Mouse (Mus musculus) heart, embryonic 16.5 days (tissue): Measurements from ENCODE around the gene Evx1. TPM values are rescaled to one million over a fixed set of nuclear protein-coding genes. Genes with fewer than 3 reads are reported as not detected.

ENCODE experiments used
- ATAC-seq: fragments of 200-750 bp; cut with Nextera tagmentation; replicated peaks from 2 replicates; pipeline ENCODE4 v1.8.0; 2017; ENCODE audit warnings: moderate number of reproducible peaks; ENCODE audit not compliant: insufficient read depth, low FRiP score; ENCODE audit errors: extremely low read depth
- H3K27ac ChIP-seq: fragments of 300-500 bp; sonication (generic); 2 replicates; pipeline ENCODE4 v1.5.1; 2014; ENCODE audit warnings: mild to moderate bottlenecking, low read length, control low read depth, moderate library complexity
- H3K27me3 ChIP-seq: fragments of 300-500 bp; sonication (generic); 2 replicates; pipeline ENCODE4 v1.6.1; 2014; ENCODE audit warnings: low read length, mixed read lengths; ENCODE audit not compliant: control insufficient read depth, insufficient read depth
- H3K36me3 ChIP-seq: fragments of 300-500 bp; sonication (generic); 2 replicates; pipeline ENCODE4 v1.6.1; 2014; ENCODE audit not compliant: control insufficient read depth, insufficient read depth
- H3K4me1 ChIP-seq: fragments of 300-500 bp; sonication (generic); 2 replicates; pipeline ENCODE4 v1.6.1; 2014; ENCODE audit warnings: low read length, mixed read lengths; ENCODE audit not compliant: control insufficient read depth, insufficient read depth
- H3K4me2 ChIP-seq: fragments of 300-500 bp; sonication (generic); 2 replicates; pipeline ENCODE4 v1.6.1; 2014; ENCODE audit warnings: low read depth, mild to moderate bottlenecking, control low read depth, low read length
- H3K4me3 ChIP-seq: fragments of 300-500 bp; sonication (generic); 2 replicates; pipeline ENCODE4 v1.5.1; 2014; ENCODE audit warnings: mild to moderate bottlenecking, control low read depth, low read length
- H3K9ac ChIP-seq: fragments of 300-500 bp; sonication (generic); 2 replicates; pipeline ENCODE4 v1.6.1; 2014; ENCODE audit warnings: low read length, control low read depth
- H3K9me3 ChIP-seq: fragments of 300-500 bp; sonication (generic); replicated peaks from 2 replicates; pipeline ENCODE4 v1.6.1; 2016; ENCODE audit warnings: low read length; ENCODE audit not compliant: control insufficient read depth
- WGBS: fragments of 180-500 bp; shearing (Covaris S2); extraction: QIAGEN DNeasy Blood & Tissue Kit; methylation state at CpG from one replicate; pipeline ENCODE4 v1.1.7; 2014; 5-methylcytosine and 5-hydroxymethylcytosine counted together
- polyA plus RNA-seq: library from polyadenylated mRNA; unstranded; fragments of >200 nt; fragmentation: Nextera tagmentation; extraction: Ambion mirVana; gene quantifications from 2 replicates; pipeline ENCODE4 v1.2.1, GENCODE M21; 2015

Evx1 gene
- polyA plus RNA-seq, 1 experiment from 2014 or later = not detected

DNA sequence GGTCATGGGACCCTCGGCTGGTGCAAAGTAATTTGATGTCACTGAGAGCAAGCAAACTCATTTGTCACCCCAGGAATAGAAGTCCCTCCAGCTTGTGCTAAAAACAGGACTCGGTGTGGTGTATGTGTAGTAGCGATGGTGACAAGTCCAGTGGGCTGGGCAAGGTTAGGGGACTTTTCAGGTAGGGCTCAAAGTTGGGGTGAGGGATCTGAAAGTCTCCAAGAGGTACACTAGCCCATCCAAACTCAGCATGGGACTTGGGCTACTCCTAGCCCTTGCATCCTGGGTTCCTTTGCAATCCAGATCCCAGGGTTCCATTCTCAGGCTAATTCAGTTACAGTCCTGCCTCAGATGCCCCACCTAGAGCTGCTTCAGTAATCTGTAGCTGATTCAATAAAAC lies 44.5 kb upstream of the Evx1 start:
- Histone ChIP-seq H3K36me3 (no peaks in the 10 kb centered on the region), H3K9me3 (no peaks in the 10 kb centered on the region), H3K4me1 (no peaks in the 10 kb centered on the region), H3K9ac (no peak overlapping the region), H3K27me3 (peaks cover 93% of the 10 kb centered on the region), H3K27ac (no peak overlapping the region), H3K4me3 (no peak overlapping the region), H3K4me2 (no peak overlapping the region)
- no peak for ATAC-seq
- 8% methylated on average over 3 of the region's 3 CpGs for WGBS

DNA sequence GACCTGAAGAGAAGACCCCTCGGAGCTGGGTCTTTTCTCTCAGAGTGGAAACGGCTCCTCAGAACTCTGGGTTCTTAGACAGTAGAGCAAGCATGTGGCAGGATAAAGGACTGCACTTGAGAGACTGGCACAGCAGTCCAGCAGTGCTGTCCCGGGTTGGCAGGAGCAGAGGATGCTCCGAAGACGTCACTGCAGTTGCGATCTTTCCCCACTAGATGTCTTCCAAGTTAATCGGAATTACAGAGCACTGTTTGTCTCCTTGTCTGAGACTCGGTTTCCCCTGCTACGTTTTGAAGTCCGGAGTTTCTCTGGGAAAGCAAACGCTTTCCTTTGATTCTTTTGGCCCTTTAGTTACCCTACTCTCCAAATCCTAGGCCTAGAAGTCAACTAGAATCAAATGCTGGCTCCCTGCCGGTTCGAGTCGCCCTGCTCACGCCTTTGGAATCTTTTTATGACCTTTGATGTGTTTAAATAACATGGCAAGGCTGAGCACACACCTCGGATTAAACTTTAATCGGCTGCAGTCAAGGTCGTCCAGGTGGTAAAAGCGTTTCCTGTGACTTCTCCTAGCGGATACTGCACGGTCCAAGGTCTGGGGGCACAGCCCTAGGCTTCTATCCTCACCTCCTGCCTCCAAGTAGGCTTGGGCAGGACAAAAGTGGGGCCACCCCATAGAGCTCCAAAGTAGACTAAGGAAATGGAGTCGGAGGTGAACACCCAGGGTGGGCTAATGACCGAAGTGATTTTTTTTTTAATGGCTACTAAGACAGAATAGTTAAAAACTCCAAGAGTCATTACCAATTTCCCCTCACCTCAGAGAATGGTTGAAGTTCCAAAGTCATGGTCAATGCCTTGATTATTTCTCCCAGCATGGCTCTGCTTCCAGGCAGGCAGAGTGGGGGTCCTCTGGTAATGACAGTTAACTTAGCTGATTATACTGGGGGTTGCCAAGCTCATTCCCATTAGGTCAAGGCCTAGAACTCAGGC lies 42.5 kb upstream of the Evx1 start:
- Histone ChIP-seq H3K4me1 (no peaks in the 10 kb centered on the region), H3K27me3 (peaks cover 90% of the 10 kb centered on the region), H3K36me3 (no peaks in the 10 kb centered on the region), H3K9ac (no peak overlapping the region), H3K4me3 (no peak overlapping the region), H3K27ac (no peak overlapping the region), H3K4me2 (no peak overlapping the region), H3K9me3 (no peaks in the 10 kb centered on the region)
- no peak for ATAC-seq
- WGBS = 11% methylated on average over 23 of the region's 23 CpGs

DNA sequence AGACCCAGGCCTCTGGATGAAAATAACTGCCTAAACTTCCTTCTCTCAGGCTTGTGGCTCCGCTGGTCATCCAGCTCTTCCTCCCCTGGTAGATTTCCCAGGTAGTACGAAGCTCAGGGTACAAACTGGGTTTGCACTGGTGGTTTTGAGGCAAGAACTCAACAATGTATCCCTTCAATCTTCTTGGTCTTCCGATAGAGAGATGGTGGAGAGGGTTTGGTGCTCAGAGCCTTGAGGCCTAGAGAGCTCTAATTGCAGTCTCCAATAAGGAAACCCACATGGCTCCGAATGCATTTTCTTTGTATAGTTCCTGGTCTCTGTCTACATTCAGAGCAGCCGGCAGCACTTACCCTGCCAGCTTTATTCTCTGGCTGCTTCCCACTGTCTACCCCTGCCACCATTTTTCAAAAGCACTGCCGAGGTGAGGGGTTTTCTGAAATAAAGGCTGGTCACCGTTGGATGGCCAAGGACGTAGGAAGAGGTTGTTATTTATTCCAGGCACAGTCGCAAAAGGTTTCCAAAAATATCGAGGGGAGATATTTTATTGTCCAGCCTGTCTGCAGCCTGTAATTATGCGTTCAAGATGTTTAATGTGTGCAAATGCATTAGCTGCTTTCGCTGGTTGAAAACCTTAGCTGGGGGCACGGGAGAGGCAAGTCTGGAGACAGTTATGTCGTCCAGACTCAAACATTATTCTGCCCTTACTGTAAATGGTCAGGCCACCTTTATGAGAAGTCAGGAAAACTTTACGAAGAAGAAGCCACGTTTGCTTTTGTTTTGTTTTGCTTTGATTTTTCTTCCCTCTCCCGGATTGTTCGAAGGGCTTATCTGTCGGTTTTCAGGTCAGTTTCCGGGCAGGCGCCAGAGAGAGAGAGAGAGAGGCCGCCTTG lies 40.3 kb upstream of the Evx1 start:
- Histone ChIP-seq H3K9me3 (no peaks in the 10 kb centered on the region), H3K4me3 (no peak overlapping the region), H3K9ac (no peak overlapping the region), H3K27me3 (peaks cover 92% of the 10 kb centered on the region), H3K4me2 (no peak overlapping the region), H3K27ac (no peak overlapping the region), H3K4me1 (no peaks in the 10 kb centered on the region), H3K36me3 (no peaks in the 10 kb centered on the region)
- no peak for ATAC-seq
- WGBS = 12% methylated on average over 22 of the region's 22 CpGs

DNA sequence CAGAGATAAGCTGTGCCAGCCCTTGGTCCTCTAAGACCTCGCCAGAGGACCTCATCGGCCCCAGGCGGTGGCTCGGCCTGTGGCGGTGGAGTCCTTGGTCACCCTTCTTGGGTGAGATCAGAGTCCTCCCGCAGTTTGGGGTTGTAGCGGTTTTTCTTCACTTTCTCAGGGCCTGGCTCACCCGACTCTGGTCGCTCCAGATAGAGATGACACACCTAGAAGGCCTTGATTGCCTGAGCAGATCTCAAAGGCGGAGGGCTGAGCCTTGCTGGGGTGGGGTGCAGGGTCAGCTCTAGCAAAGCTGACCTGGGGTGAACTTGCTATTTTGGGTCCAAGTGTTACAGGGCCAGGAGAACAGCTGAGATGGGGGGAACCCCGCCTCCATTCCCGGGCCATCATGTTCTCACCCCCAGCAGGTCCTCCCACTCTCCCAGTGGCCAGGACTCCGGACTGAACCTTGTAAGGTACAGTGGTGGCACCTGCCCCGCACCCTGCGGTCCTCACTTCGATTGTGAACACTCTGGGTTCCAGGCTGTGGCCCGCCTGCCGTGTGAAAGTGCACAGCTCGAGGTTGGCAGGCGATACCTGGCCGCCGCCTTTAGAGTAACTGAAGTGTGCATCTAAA lies 39.5 kb upstream of the Evx1 start:
- Histone ChIP-seq H3K4me1 (no peaks in the 10 kb centered on the region), H3K27ac (no peak overlapping the region), H3K4me3 (no peak overlapping the region), H3K27me3 (peaks cover 88% of the 10 kb centered on the region), H3K4me2 (no peak overlapping the region), H3K9ac (no peak overlapping the region), H3K36me3 (no peaks in the 10 kb centered on the region), H3K9me3 (no peaks in the 10 kb centered on the region)
- no peak for ATAC-seq
- 4% methylated on average over 22 of the region's 22 CpGs for WGBS

DNA sequence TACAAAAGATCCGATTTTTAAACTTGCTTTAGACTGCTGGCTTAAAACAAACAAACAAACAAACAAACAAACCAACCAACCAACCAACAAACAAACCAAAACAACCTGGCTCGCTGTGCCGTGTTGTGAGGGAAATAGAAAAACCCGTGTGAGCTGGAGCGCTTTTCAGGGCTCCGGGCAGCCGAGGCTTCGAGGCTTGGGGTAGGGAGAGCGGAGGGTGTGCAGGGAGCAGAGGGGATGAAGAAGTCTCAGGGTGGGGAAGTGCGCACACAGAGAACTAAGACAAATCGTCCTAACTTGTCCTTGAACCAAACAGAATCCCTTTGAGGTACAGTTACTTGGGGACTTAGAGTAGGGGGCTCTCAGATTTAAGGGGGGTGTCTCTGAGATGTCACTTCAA lies 38.7 kb upstream of the Evx1 start:
- 8% methylated on average over 11 of the region's 11 CpGs for WGBS
- no peaks in the 10 kb centered on the region for H3K36me3 ChIP-seq
- H3K27ac ChIP-seq = no peak overlapping the region
- ATAC-seq = no peak
- H3K9ac ChIP-seq = no peak overlapping the region
- peaks cover 85% of the 10 kb centered on the region for H3K27me3 ChIP-seq
- H3K4me2 ChIP-seq = no peak overlapping the region
- no peaks in the 10 kb centered on the region for H3K9me3 ChIP-seq
- no peak overlapping the region for H3K4me3 ChIP-seq
- no peaks in the 10 kb centered on the region for H3K4me1 ChIP-seq

DNA sequence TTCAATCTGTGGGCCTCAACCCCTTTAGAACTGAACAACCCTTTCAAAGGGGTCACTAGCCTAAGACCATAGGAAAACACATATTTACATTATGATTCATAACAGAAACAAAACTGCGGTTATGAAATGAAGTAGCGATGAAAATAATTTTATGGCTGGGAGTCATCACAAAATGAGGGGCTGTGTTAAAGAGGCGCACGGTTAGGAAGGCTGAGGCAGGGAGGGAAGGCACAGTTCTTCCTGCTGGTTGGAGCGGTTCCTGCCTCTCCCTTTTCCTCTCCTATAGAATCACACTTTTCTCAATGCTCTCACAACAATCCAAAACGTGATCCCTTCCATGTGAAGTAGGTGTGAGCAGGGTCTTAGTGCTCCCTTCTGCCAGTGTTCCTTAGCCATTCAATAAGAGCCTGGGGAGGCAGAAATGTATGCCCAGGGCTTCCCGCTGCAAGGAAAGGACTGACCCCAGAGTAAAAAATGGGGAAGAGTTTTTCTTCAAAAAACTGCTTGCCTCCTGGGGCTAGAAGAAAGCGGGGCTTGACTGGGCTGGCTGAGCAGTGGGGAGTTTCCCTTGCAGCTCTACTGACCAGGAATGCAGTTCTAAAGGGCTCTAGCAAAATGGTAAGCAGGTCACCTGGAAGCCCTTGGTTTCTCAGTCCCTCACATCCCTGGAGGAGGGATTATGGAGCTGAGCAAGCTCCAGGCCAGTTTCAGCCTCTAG lies 37.6 kb upstream of the Evx1 start:
- no peak overlapping the region for H3K9ac ChIP-seq
- no peak overlapping the region for H3K4me2 ChIP-seq
- no peak overlapping the region for H3K4me3 ChIP-seq
- peaks cover 74% of the 10 kb centered on the region for H3K27me3 ChIP-seq
- H3K27ac ChIP-seq = no peak overlapping the region
- H3K36me3 ChIP-seq = no peaks in the 10 kb centered on the region
- ATAC-seq = no peak
- H3K9me3 ChIP-seq = no peaks in the 10 kb centered on the region
- 17% methylated on average over 8 of the region's 8 CpGs for WGBS
- H3K4me1 ChIP-seq = no peaks in the 10 kb centered on the region

DNA sequence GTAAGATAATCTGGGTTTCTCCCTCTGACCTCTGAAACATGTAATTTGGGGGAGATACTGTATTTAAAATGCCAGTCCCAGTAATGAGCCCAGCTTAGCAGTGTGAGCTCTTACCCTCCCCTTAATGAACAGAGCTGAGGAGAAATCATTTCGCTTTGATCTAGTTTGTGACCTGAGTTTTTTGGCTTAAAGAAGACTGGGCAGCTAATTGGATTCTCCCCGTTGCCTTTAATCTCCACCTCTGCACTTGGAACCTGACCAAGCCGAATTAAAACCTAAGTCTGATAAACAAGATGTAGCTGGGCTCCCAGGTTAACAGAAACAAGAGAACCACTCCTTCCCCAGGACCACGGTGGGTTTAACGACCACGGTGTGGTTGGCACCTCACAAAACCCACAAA lies 36.9 kb upstream of the Evx1 start:
- no peaks in the 10 kb centered on the region for H3K4me1 ChIP-seq
- no peak for ATAC-seq
- no peak overlapping the region for H3K27ac ChIP-seq
- no peaks in the 10 kb centered on the region for H3K36me3 ChIP-seq
- no peaks in the 10 kb centered on the region for H3K9me3 ChIP-seq
- H3K4me3 ChIP-seq = no peak overlapping the region
- 7% methylated on average over 6 of the region's 6 CpGs for WGBS
- H3K27me3 ChIP-seq = peaks cover 69% of the 10 kb centered on the region
- no peak overlapping the region for H3K4me2 ChIP-seq
- H3K9ac ChIP-seq = no peak overlapping the region

DNA sequence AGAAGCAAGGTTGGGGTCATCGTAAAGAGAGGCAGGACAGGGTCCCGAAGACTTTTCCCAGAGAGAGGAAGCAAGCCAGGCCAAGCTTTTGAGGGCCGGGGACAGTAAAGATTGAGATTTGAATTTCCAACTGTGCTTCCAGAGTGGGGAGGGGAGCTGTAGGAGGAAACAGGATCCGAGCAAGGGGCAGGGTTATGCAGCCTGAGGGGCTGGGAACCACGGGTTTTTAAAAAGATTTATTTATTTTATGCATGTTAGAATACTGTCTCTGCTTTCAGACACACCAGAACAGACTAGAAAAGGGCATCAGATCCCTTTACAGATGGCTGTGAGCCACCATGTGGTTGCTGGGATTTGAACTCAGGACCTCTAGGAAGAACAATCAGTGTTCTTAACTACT lies 36.4 kb upstream of the Evx1 start:
- Histone ChIP-seq H3K4me3 (no peak overlapping the region), H3K27me3 (peaks cover 67% of the 10 kb centered on the region), H3K9ac (no peak overlapping the region), H3K36me3 (no peaks in the 10 kb centered on the region), H3K4me2 (no peak overlapping the region), H3K9me3 (no peaks in the 10 kb centered on the region), H3K27ac (no peak overlapping the region), H3K4me1 (no peaks in the 10 kb centered on the region)
- WGBS = 10% methylated on average over 5 of the region's 5 CpGs
- no peak for ATAC-seq
